Mouse (Mus musculus) midbrain, embryonic 13.5 days (tissue): ENCODE measurements around the gene Zfp366. TPM values are rescaled to one million over a fixed set of nuclear protein-coding genes. Genes with fewer than 3 reads are reported as not detected.

Source experiments
- ATAC-seq: fragments of 200-750 bp; cut with Nextera tagmentation; 2 replicates; pipeline ENCODE4 v1.8.0; 2017; ENCODE audit warnings: mild to moderate bottlenecking, moderate TSS enrichment, moderate library complexity
- H3K27ac ChIP-seq: fragments of 300-500 bp; sonication (generic); 2 replicates; pipeline ENCODE4 v1.5.1; 2015; ENCODE audit warnings: inconsistent platforms, mild to moderate bottlenecking, moderate library complexity
- H3K27me3 ChIP-seq: fragments of 300-500 bp; sonication (generic); 2 replicates; pipeline ENCODE4 v1.6.1; 2015; ENCODE audit warnings: mild to moderate bottlenecking, inconsistent platforms
- H3K36me3 ChIP-seq: fragments of 300-500 bp; sonication (generic); 2 replicates; pipeline ENCODE4 v1.6.1; 2015; ENCODE audit warnings: mild to moderate bottlenecking, inconsistent platforms
- H3K4me1 ChIP-seq: fragments of 300-500 bp; sonication (generic); replicated peaks from 2 replicates; pipeline ENCODE4 v1.6.1; 2015; ENCODE audit warnings: inconsistent platforms
- H3K4me2 ChIP-seq: fragments of 300-500 bp; sonication (generic); replicated peaks from 2 replicates; pipeline ENCODE4 v1.6.1; 2015; ENCODE audit warnings: moderate library complexity, mild to moderate bottlenecking, inconsistent platforms
- H3K4me3 ChIP-seq: fragments of 300-500 bp; sonication (generic); replicated peaks from 2 replicates; pipeline ENCODE4 v1.5.1; 2015; ENCODE audit warnings: mild to moderate bottlenecking, inconsistent platforms
- H3K9ac ChIP-seq: fragments of 300-500 bp; sonication (generic); replicated peaks from 2 replicates; pipeline ENCODE4 v1.6.1; 2015; ENCODE audit warnings: mild to moderate bottlenecking, inconsistent platforms
- H3K9me3 ChIP-seq: fragments of 300-500 bp; sonication (generic); 2 replicates; pipeline ENCODE4 v1.6.1; 2016; ENCODE audit warnings: mild to moderate bottlenecking, inconsistent platforms
- WGBS: fragments of 180-500 bp; shearing (Covaris S2); methylation state at CpG from one replicate; pipeline ENCODE4 v1.1.7; 2015; 5-methylcytosine and 5-hydroxymethylcytosine counted together
- polyA plus RNA-seq: library from polyadenylated mRNA; unstranded; fragments of >200 nt; fragmentation: Nextera tagmentation; extraction: Ambion mirVana; gene quantifications from 2 replicates; pipeline ENCODE4 v1.2.1, GENCODE M21; 2015

The Zfp366 gene
- polyA plus RNA-seq, 1 experiment from 2014 or later, result 0.54 TPM

- no peak for ATAC-seq
- H3K9ac ChIP-seq, result no peak overlapping the region
- no peaks in the 10 kb centered on the region for H3K9me3 ChIP-seq
- WGBS, result 85% methylated on average over 3 of the region's 3 CpGs
- H3K4me3 ChIP-seq, result no peak overlapping the region
- no peak overlapping the region for H3K27ac ChIP-seq
- no peaks in the 10 kb centered on the region for H3K36me3 ChIP-seq
- no peak overlapping the region for H3K4me2 ChIP-seq
- H3K4me1 ChIP-seq, result peaks cover 8% of the 10 kb centered on the region; the same call in 1 of the 2 replicates
- no peaks in the 10 kb centered on the region for H3K27me3 ChIP-seq
These were observed 5.0 kb downstream of the Zfp366 start for GRCm38 (mm10) chr13:99189671-99190070.

DNA sequence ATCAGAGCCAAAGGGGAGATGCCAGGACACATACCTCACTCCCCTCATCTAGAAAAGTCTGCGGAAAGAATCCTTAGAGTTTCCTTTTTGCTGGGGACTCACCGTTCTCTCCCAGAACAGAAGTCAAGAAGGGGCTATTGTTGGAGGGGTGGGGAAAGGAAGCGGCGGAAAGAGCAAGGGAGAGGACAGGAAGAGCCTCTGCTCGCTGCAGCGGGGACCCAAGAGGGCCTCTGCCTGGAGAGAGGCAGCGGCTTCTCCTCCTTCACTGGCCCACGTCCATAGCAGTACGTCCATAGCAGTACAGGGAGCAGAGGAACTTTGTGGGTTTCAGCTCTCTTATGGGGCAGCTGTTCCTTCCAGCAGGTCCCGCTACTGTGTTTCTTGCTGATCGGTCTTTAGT is 5.8 kb downstream of the Zfp366 start:
- Histone ChIP-seq H3K27me3 (no peaks in the 10 kb centered on the region), H3K27ac (no peak overlapping the region), H3K36me3 (no peaks in the 10 kb centered on the region), H3K9ac (no peak overlapping the region), H3K4me1 (peaks cover 8% of the 10 kb centered on the region; the same call in 1 of the 2 replicates), H3K9me3 (no peaks in the 10 kb centered on the region), H3K4me2 (no peak overlapping the region), H3K4me3 (no peak overlapping the region)
- WGBS, result 79% methylated on average over 11 of the region's 11 CpGs
- no peak for ATAC-seq

DNA sequence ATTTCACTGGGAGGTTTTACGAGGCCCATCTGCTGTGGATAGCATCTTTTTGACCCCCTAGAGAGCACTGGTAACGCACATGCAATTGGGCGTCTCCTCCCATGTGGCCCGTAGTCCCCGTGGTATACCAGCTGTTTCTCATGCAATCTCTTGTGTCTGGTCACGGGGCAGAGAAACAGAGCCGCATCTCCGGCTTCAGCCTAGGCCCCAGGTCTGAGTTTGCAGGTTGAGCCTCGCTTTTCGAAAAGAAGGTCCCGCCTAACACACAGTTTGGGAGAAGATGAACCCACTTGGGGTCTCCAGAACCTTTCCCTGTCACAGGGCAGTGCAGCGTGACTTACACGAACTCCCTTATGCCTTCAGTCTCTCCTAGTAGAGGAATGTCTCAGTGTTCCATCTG is 6.4 kb downstream of the Zfp366 start:
- Histone ChIP-seq H3K27ac (no peak overlapping the region), H3K4me1 (peaks cover 8% of the 10 kb centered on the region; the same call in 1 of the 2 replicates), H3K27me3 (no peaks in the 10 kb centered on the region), H3K36me3 (no peaks in the 10 kb centered on the region), H3K9me3 (no peaks in the 10 kb centered on the region), H3K4me2 (no peak overlapping the region), H3K9ac (no peak overlapping the region), H3K4me3 (no peak overlapping the region)
- 93% methylated on average over 13 of the region's 13 CpGs for WGBS
- ATAC-seq, result no peak

DNA sequence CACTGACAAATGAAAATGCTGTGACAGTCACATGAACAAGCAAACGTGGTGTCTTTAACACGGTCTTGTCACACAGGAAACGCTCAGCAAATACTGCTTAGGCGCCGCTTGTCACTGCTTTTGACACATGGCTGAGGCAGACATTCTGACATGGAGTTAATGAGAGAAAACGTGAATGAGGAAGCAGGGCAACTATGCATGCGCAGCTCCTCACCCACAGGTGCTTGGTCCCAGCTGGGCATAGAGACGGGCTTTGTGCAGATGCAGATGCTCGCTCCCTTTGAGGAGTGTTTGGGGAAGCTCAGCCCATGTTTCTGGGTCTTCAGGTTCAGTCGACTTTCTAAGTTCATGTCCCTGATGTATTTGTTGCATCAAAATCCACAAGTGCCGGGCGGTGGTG is 11.7 kb downstream of the Zfp366 start:
- H3K4me3 ChIP-seq, result no peak overlapping the region
- no peak overlapping the region for H3K27ac ChIP-seq
- H3K4me2 ChIP-seq, result no peak overlapping the region
- no peak overlapping the region for H3K9ac ChIP-seq
- no peaks in the 10 kb centered on the region for H3K27me3 ChIP-seq
- no peaks in the 10 kb centered on the region for H3K4me1 ChIP-seq
- no peaks in the 10 kb centered on the region for H3K36me3 ChIP-seq
- no peaks in the 10 kb centered on the region for H3K9me3 ChIP-seq
- no peak for ATAC-seq
- 87% methylated on average over 12 of the region's 12 CpGs for WGBS

DNA sequence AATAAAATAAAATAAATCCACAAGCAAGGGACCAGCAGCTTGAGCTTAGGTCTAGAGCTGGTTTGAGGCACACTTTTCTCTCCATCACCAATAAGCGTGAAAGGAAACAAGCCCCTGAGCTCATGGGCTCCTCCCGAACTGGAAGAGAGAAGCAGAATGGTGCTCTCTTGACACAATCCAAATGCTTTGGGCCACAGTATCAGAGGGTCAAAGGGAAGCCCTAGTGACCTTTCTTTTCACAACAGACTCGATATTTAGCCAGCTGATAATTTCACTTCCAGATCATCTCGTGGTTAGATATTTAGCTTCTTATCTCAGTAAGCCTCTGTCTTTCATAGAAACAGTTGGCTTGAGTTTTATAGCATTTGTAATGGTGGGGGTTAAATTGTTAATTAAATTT is 12.2 kb downstream of the Zfp366 start:
- H3K4me2 ChIP-seq, result no peak overlapping the region
- ATAC-seq, result no peak
- no peaks in the 10 kb centered on the region for H3K36me3 ChIP-seq
- no peaks in the 10 kb centered on the region for H3K9me3 ChIP-seq
- H3K27ac ChIP-seq, result no peak overlapping the region
- no peaks in the 10 kb centered on the region for H3K27me3 ChIP-seq
- no peaks in the 10 kb centered on the region for H3K4me1 ChIP-seq
- H3K9ac ChIP-seq, result no peak overlapping the region
- no peak overlapping the region for H3K4me3 ChIP-seq
- 80% methylated on average over 4 of the region's 4 CpGs for WGBS

- Histone ChIP-seq H3K4me2 (no peak overlapping the region), H3K27me3 (no peaks in the 10 kb centered on the region), H3K4me1 (no peaks in the 10 kb centered on the region), H3K27ac (no peak overlapping the region), H3K4me3 (no peak overlapping the region), H3K9ac (no peak overlapping the region), H3K9me3 (no peaks in the 10 kb centered on the region), H3K36me3 (no peaks in the 10 kb centered on the region)
- no peak for ATAC-seq
- 72% methylated on average over 16 of the region's 16 CpGs for WGBS
These were observed 17.3 kb downstream of the Zfp366 start for GRCm38 (mm10) chr13:99201647-99202574.

GRCm38 (mm10) chr13:99207214-99207613 is 22.6 kb downstream of the Zfp366 start:
- WGBS, result 94% methylated on average over 9 of the region's 9 CpGs
- no peak for ATAC-seq
- Histone ChIP-seq H3K4me1 (no peaks in the 10 kb centered on the region), H3K27me3 (no peaks in the 10 kb centered on the region), H3K4me3 (no peak overlapping the region), H3K36me3 (no peaks in the 10 kb centered on the region), H3K9me3 (no peaks in the 10 kb centered on the region), H3K4me2 (no peak overlapping the region), H3K27ac (no peak overlapping the region), H3K9ac (no peak overlapping the region)

DNA sequence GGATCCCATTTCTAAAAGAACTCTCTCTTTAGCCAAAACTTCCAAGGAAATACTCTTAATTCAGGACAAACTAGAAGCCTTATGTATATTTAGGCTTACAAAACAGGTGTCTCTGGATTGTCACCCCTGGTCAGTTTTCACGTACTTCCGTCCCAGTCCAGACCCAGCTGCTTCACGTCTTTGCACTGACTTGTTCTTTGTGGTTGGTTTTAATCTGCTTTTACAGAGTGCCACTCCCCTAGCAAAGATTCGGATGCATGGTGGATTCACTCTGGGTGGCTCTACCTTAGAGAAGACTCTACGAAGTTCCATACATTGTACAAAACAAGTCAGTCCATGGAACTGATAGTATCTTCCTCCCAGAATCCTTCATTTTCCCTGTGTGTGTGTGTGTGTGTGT is 25.2 kb downstream of the Zfp366 start:
- no peak overlapping the region for H3K4me3 ChIP-seq

GRCm38 (mm10) chr13:99210837-99211236 is 26.2 kb downstream of the Zfp366 start:
- no peak for ATAC-seq
- WGBS, result 88% methylated on average over 5 of the region's 5 CpGs

More for the DNA sequence above, 25.2 kb downstream of the Zfp366 start:
- no peaks in the 10 kb centered on the region for H3K36me3 ChIP-seq
- WGBS, result 86% methylated on average over 5 of the region's 5 CpGs
- no peaks in the 10 kb centered on the region for H3K9me3 ChIP-seq
- no peak overlapping the region for H3K9ac ChIP-seq
- no peaks in the 10 kb centered on the region for H3K27me3 ChIP-seq
- no peak for ATAC-seq
- H3K4me2 ChIP-seq, result no peak overlapping the region
- H3K27ac ChIP-seq, result no peak overlapping the region
- H3K4me1 ChIP-seq, result no peaks in the 10 kb centered on the region

GRCm38 (mm10) chr13:99212976-99213375 is 28.4 kb downstream of the Zfp366 start:
- H3K4me2 ChIP-seq, result no peak overlapping the region
- no peak overlapping the region for H3K27ac ChIP-seq
- H3K4me1 ChIP-seq, result no peaks in the 10 kb centered on the region; the same call in 1 of the 2 replicates
- ATAC-seq, result no peak
- no peak overlapping the region for H3K4me3 ChIP-seq
- H3K9me3 ChIP-seq, result no peaks in the 10 kb centered on the region
- H3K9ac ChIP-seq, result no peak overlapping the region
- H3K36me3 ChIP-seq, result no peaks in the 10 kb centered on the region
- H3K27me3 ChIP-seq, result no peaks in the 10 kb centered on the region
- WGBS, result 75% methylated on average over 5 of the region's 5 CpGs

More at GRCm38 (mm10) chr13:99210837-99211236, 26.2 kb downstream of the Zfp366 start:
- Histone ChIP-seq H3K4me2 (no peak overlapping the region), H3K36me3 (no peaks in the 10 kb centered on the region), H3K27me3 (no peaks in the 10 kb centered on the region), H3K27ac (no peak overlapping the region), H3K9ac (no peak overlapping the region), H3K4me3 (no peak overlapping the region), H3K9me3 (no peaks in the 10 kb centered on the region), H3K4me1 (no peaks in the 10 kb centered on the region)

DNA sequence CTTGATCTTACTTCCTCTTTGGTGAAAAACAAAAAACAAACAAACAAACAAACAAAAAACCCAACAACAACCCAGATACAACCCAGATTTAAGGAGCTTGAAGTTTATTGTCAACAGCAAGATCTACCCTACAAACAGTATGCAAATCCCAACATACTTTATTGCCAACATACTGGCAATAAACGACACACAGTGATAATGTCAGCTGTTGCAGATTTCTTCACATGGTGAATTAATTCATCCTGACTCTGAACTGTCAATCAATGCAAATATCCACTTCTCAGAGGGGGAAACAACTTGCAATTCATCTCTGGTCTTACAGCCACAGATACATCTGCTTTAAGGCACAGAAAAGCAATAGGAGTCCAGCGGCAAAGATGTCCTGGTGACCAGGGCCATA is 31.4 kb downstream of the Zfp366 start:
- Histone ChIP-seq H3K27ac (no peak overlapping the region), H3K9me3 (no peaks in the 10 kb centered on the region), H3K4me2 (no peak overlapping the region), H3K36me3 (no peaks in the 10 kb centered on the region), H3K9ac (no peak overlapping the region), H3K4me1 (no peaks in the 10 kb centered on the region; the same call in 1 of the 2 replicates), H3K27me3 (no peaks in the 10 kb centered on the region), H3K4me3 (no peak overlapping the region)
- ATAC-seq, result no peak
- 67% methylated on average over 2 of the region's 2 CpGs for WGBS

DNA sequence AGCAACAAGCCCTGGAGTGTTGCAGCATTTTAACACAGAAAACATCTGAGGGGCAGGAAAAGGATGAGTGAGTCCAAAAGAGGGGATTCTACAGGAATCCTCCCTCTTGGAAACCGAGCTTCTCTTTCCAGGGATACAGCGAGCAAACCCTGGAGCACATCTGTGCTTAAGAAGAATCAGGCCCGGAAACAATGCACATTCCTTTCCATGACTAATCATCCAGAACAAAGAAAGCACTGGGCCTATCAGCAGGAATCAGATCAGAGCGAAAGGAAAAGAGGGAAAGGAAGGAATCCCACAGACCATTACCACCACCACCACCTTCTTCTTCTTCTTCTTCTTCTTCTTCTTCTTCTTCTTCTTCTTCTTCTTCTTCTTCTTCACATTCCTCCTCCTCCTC is 33.4 kb downstream of the Zfp366 start:
- H3K9ac ChIP-seq, result no peak overlapping the region
- H3K36me3 ChIP-seq, result no peaks in the 10 kb centered on the region
- WGBS, result 3% methylated on average over 4 of the region's 4 CpGs
- no peak overlapping the region for H3K4me2 ChIP-seq
- H3K4me3 ChIP-seq, result no peak overlapping the region
- H3K27ac ChIP-seq, result no peak overlapping the region
- no peaks in the 10 kb centered on the region for H3K27me3 ChIP-seq
- H3K9me3 ChIP-seq, result no peaks in the 10 kb centered on the region
- no peaks in the 10 kb centered on the region; the same call in 1 of the 2 replicates for H3K4me1 ChIP-seq
- ATAC-seq, result no peak
